In the genomic region with DNA sequence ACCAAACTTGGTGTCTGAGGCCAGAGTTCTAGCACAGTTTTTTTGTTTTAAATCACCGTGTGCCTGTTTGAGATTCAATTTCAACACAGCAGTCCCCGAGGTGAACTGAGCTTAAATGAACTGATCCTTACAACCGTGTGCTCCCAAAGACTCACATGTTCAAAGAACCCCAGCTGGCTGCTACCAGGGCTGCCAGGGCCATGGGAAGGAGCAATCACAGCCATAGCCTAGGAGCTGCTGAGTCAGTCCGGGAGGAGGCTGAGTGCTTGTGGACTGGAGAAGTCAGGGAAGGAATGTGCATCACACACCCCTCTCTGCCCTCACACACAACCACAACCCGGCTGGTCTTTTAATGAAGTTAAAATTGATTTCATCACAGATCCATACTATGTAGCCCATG, we compare ENCODE assay signal across 28 mouse cellular contexts.
DNase-seq lines count a peak whose midpoint lies in the region; ATAC-seq and TF ChIP-seq lines count a peak whose summit lies in the region.
"Had no signal": no experiment of that assay in that cellular context is flagged by ENCODE, and none has a peak within 500 bp of the region (broad histone marks: within the 10 kb centered on the region; RNA-seq: fewer than 3 reads in every experiment).

No protein-coding gene starts in this region.

- WGBS in midbrain, embryonic 14.5 days: 39% methylated on average over 5 of the region's 5 CpGs
- WGBS in midbrain, embryonic 10.5 days: 56% methylated on average over 5 of the region's 5 CpGs
- WGBS in embryonic facial prominence, embryonic 10.5 days: 45% methylated on average over 5 of the region's 5 CpGs
- 28% methylated on average over 5 of the region's 5 CpGs for WGBS in limb, embryonic 11.5 days
- WGBS in lung, postnatal 0 days: 43% methylated on average over 5 of the region's 5 CpGs
- WGBS in heart, embryonic 11.5 days (ENCODE audit: insufficient replicate concordance): 60% methylated on average over 5 of the region's 5 CpGs

- no peaks in the 10 kb centered on the region for H3K4me1 ChIP-seq in midbrain, embryonic 14.5 days (ENCODE audit: control insufficient read depth, insufficient read depth, low read length)
- H3K4me1 ChIP-seq in midbrain, embryonic 10.5 days: peaks cover 9% of the 10 kb centered on the region; the same call in 1 of the 2 replicates
- peaks cover 5% of the 10 kb centered on the region for H3K4me1 ChIP-seq in embryonic facial prominence, embryonic 10.5 days
- H3K4me1 ChIP-seq in limb, embryonic 11.5 days (ENCODE audit: control insufficient read depth, insufficient read depth, low read length): 0 out of 2 replicates have a peak, but pooled peaks cover 2% of the 10 kb centered on the region
- no peaks in the 10 kb centered on the region for H3K4me1 ChIP-seq in lung, postnatal 0 days (ENCODE audit: insufficient read depth, low read depth, low read length)
- no peaks in the 10 kb centered on the region for H3K4me1 ChIP-seq in heart, embryonic 11.5 days (ENCODE audit: control insufficient read depth, insufficient read depth, low read length)
- H3K4me1 ChIP-seq: heart, embryonic 15.5 days; midbrain, embryonic 15.5 days; neural tube, embryonic 15.5 days had no signal

- ATAC-seq in midbrain, embryonic 14.5 days (ENCODE audit: low FRiP score, low TSS enrichment): no peak
- ATAC-seq in limb, embryonic 11.5 days (ENCODE audit: insufficient number of reproducible peaks, low FRiP score, low TSS enrichment, low read depth): peak; percentile 31; the same call in 1 of the 2 replicates
- no peak for ATAC-seq in lung, postnatal 0 days
- ATAC-seq in heart, embryonic 11.5 days (replicated peaks; ENCODE audit: insufficient number of reproducible peaks, low FRiP score, low TSS enrichment): no peak
- ATAC-seq: hindbrain, postnatal 0 days; midbrain, embryonic 15.5 days had no signal

- no peaks in the 10 kb centered on the region for H3K36me3 ChIP-seq in midbrain, embryonic 14.5 days (ENCODE audit: control insufficient read depth, insufficient read depth, low read length)
- H3K36me3 ChIP-seq in midbrain, embryonic 10.5 days: no peaks in the 10 kb centered on the region
- H3K36me3 ChIP-seq in embryonic facial prominence, embryonic 10.5 days (replicated peaks): no peaks in the 10 kb centered on the region
- no peaks in the 10 kb centered on the region for H3K36me3 ChIP-seq in limb, embryonic 11.5 days (ENCODE audit: control insufficient read depth, insufficient read depth, low read length)
- H3K36me3 ChIP-seq in lung, postnatal 0 days (ENCODE audit: insufficient read depth, low read length): no peaks in the 10 kb centered on the region
- no peaks in the 10 kb centered on the region for H3K36me3 ChIP-seq in heart, embryonic 11.5 days (ENCODE audit: control insufficient read depth, insufficient read depth, low read length)
- H3K36me3 ChIP-seq: embryonic facial prominence, embryonic 13.5 days; forebrain, embryonic 10.5 days; heart, embryonic 15.5 days; lung, embryonic 15.5 days; midbrain, embryonic 15.5 days; neural tube, embryonic 15.5 days had no signal

- peak; percentile 5 for DNase-seq in midbrain, embryonic 14.5 days
- DNase-seq in midbrain, embryonic 10.5 days (ENCODE audit: low spot score): no peak
- DNase-seq in embryonic facial prominence, embryonic 10.5 days (ENCODE audit: low spot score): peak; percentile 34
- DNase-seq in limb, embryonic 11.5 days (ENCODE audit: low spot score): peak; percentile 42
- no peak for DNase-seq in lung, postnatal 0 days (ENCODE audit: low spot score)
- no peak for DNase-seq in layer of hippocampus, adult 8-10 months (ENCODE audit: low spot score in 2 of 2)
- DNase-seq: adrenal gland, postnatal 10 days; cerebellum, adult 11 months; cerebellum, postnatal 14 days; gastrocnemius, postnatal 10 days; heart, adult 11 months; heart, postnatal 4 days; kidney, adult 11 months; layer of hippocampus, postnatal 36 days; right cerebral cortex, postnatal 14 days; spleen, adult 18-20 months; thymus, adult 18-20 months; thymus, postnatal 4 days had no signal

- TF ChIP-seq CTCF in lung, postnatal 0 days (IDR thresholded peaks at IDR 0.05): no peak

- H3K9ac ChIP-seq in midbrain, embryonic 14.5 days (replicated peaks; ENCODE audit: low read length): no peak overlapping the region
- H3K9ac ChIP-seq in limb, embryonic 11.5 days (ENCODE audit: low read length): no peak overlapping the region
- no peak overlapping the region for H3K9ac ChIP-seq in lung, postnatal 0 days (replicated peaks; ENCODE audit: low read depth)
- H3K9ac ChIP-seq in heart, embryonic 11.5 days (ENCODE audit: low read depth, low read length): no peak overlapping the region
- H3K9ac ChIP-seq: embryonic facial prominence, embryonic 13.5 days; heart, embryonic 15.5 days; liver, embryonic 14.5 days; lung, embryonic 15.5 days; midbrain, embryonic 15.5 days; neural tube, embryonic 15.5 days had no signal

- H3K4me3 ChIP-seq in midbrain, embryonic 14.5 days (replicated peaks; ENCODE audit: low read depth, low read length): no peak overlapping the region
- no peak overlapping the region for H3K4me3 ChIP-seq in midbrain, embryonic 10.5 days
- H3K4me3 ChIP-seq in embryonic facial prominence, embryonic 10.5 days: no peak overlapping the region
- no peak overlapping the region for H3K4me3 ChIP-seq in limb, embryonic 11.5 days (ENCODE audit: low read depth, low read length)
- no peak overlapping the region for H3K4me3 ChIP-seq in lung, postnatal 0 days (ENCODE audit: low read depth, low read length)
- H3K4me3 ChIP-seq in heart, embryonic 11.5 days (ENCODE audit: low read depth, low read length): no peak overlapping the region
- H3K4me3 ChIP-seq: embryonic facial prominence, embryonic 13.5 days; forebrain, embryonic 10.5 days; heart, embryonic 15.5 days; lung, embryonic 15.5 days; midbrain, embryonic 15.5 days; neural tube, embryonic 15.5 days had no signal

- H3K4me2 ChIP-seq in midbrain, embryonic 14.5 days (ENCODE audit: low read length): no peak overlapping the region
- no peak overlapping the region for H3K4me2 ChIP-seq in limb, embryonic 11.5 days (ENCODE audit: low read depth, severe bottlenecking)
- H3K4me2 ChIP-seq in lung, postnatal 0 days (replicated peaks; ENCODE audit: low read depth, low read length): no peak overlapping the region
- no peak overlapping the region for H3K4me2 ChIP-seq in heart, embryonic 11.5 days
- H3K4me2 ChIP-seq: embryonic facial prominence, embryonic 13.5 days; heart, embryonic 15.5 days; lung, embryonic 15.5 days; midbrain, embryonic 15.5 days; neural tube, embryonic 15.5 days had no signal

- TF ChIP-seq EP300 in lung, postnatal 0 days (IDR thresholded peaks at IDR 0.05): no peak

- H3K27ac ChIP-seq in midbrain, embryonic 14.5 days (replicated peaks; ENCODE audit: low read depth, low read length): no peak overlapping the region
- no peak overlapping the region for H3K27ac ChIP-seq in midbrain, embryonic 10.5 days (replicated peaks)
- H3K27ac ChIP-seq in embryonic facial prominence, embryonic 10.5 days (replicated peaks): no peak overlapping the region; the same call in 1 of the 2 replicates
- no peak overlapping the region; the same call in 1 of the 2 replicates for H3K27ac ChIP-seq in limb, embryonic 11.5 days (replicated peaks; ENCODE audit: low read depth, low read length)
- no peak overlapping the region for H3K27ac ChIP-seq in lung, postnatal 0 days (ENCODE audit: low read length)
- no peak overlapping the region for H3K27ac ChIP-seq in heart, embryonic 11.5 days (ENCODE audit: low read depth, low read length)
- H3K27ac ChIP-seq: embryonic facial prominence, embryonic 13.5 days; forebrain, embryonic 10.5 days; heart, embryonic 15.5 days; hindbrain, postnatal 0 days; liver, embryonic 14.5 days; lung, embryonic 15.5 days; macrophage; midbrain, embryonic 15.5 days; neural tube, embryonic 15.5 days had no signal

- H3K27me3 ChIP-seq in midbrain, embryonic 14.5 days (ENCODE audit: control insufficient read depth, insufficient read depth, low read length): no peaks in the 10 kb centered on the region
- peaks cover 34% of the 10 kb centered on the region for H3K27me3 ChIP-seq in midbrain, embryonic 10.5 days (ENCODE audit: low read depth, poor library complexity, severe bottlenecking)
- no peaks in the 10 kb centered on the region for H3K27me3 ChIP-seq in embryonic facial prominence, embryonic 10.5 days (replicated peaks; ENCODE audit: low read depth, poor library complexity, severe bottlenecking)
- H3K27me3 ChIP-seq in limb, embryonic 11.5 days (ENCODE audit: control insufficient read depth, insufficient read depth, low read length): no peaks in the 10 kb centered on the region
- H3K27me3 ChIP-seq in lung, postnatal 0 days (replicated peaks; ENCODE audit: insufficient read depth, low read length): no peaks in the 10 kb centered on the region
- H3K27me3 ChIP-seq in heart, embryonic 11.5 days (ENCODE audit: control insufficient read depth, insufficient read depth, low read length): no peaks in the 10 kb centered on the region
- H3K27me3 ChIP-seq: embryonic facial prominence, embryonic 13.5 days; heart, embryonic 15.5 days; lung, embryonic 15.5 days; midbrain, embryonic 15.5 days; neural tube, embryonic 15.5 days had no signal

- no peaks in the 10 kb centered on the region for H3K9me3 ChIP-seq in midbrain, embryonic 14.5 days (ENCODE audit: control insufficient read depth, low read length)
- H3K9me3 ChIP-seq in midbrain, embryonic 10.5 days (replicated peaks): no peaks in the 10 kb centered on the region
- no peaks in the 10 kb centered on the region for H3K9me3 ChIP-seq in embryonic facial prominence, embryonic 10.5 days
- H3K9me3 ChIP-seq in limb, embryonic 11.5 days (ENCODE audit: control insufficient read depth, low read length): no peaks in the 10 kb centered on the region
- no peaks in the 10 kb centered on the region for H3K9me3 ChIP-seq in lung, postnatal 0 days (ENCODE audit: low read length)
- H3K9me3 ChIP-seq in heart, embryonic 11.5 days (replicated peaks; ENCODE audit: control insufficient read depth, low read length): no peaks in the 10 kb centered on the region
- H3K9me3 ChIP-seq: embryonic facial prominence, embryonic 13.5 days; forebrain, embryonic 10.5 days; heart, embryonic 15.5 days; lung, embryonic 15.5 days; midbrain, embryonic 15.5 days; neural tube, embryonic 15.5 days had no signal

Comparison
In these comparisons a context has a peak if more than half of its experiments do, and no peak if none do; other contexts are left out.
1. DNase-seq: peak in midbrain, embryonic 14.5 days (single experiment), embryonic facial prominence, embryonic 10.5 days (single experiment) and limb, embryonic 11.5 days (single experiment); none in midbrain, embryonic 10.5 days (single experiment), lung, postnatal 0 days (single experiment) and layer of hippocampus, adult 8-10 months (0 of 2).